Mouse (Mus musculus): ENCODE measurements around the gene Hspa1b. TPM values are rescaled to one million over a fixed set of nuclear protein-coding genes. Genes with fewer than 3 reads are reported as not detected.

The Hspa1b gene
- polyA plus RNA-seq, 1 experiment from 2014 or later: 2.6 TPM

- Histone ChIP-seq H3K27me3 (ENCODE audit: insufficient read depth, low read length) (no peaks in the 10 kb centered on the region), H3K4me2 (ENCODE audit: low read length) (peak overlapping the region; percentile 36), H3K9ac (ENCODE audit: low read depth, low read length) (0 out of 2 replicates have a peak overlapping the region, but pooled peaks have one; percentile 28), H3K4me3 (replicated peaks; ENCODE audit: low read depth, low read length) (0 out of 2 replicates have a peak overlapping the region, but pooled peaks have one; percentile 4), H3K4me1 (replicated peaks; ENCODE audit: insufficient read depth, low read length) (peaks cover 15% of the 10 kb centered on the region; the same call in 1 of the 2 replicates), H3K36me3 (ENCODE audit: insufficient read depth, low read length) (peaks cover 4% of the 10 kb centered on the region; the same call in 1 of the 2 replicates), H3K9me3 (replicated peaks; ENCODE audit: low read length) (no peaks in the 10 kb centered on the region), H3K27ac (no peak overlapping the region)
- WGBS: 46% methylated on average over 24 of the region's 24 CpGs
- TF ChIP-seq CTCF (IDR thresholded peaks at IDR 0.05; ENCODE audit: low read depth): no peak
- DNase-seq (ENCODE audit: low spot score) (peak; percentile 63), ATAC-seq (replicated peaks; ENCODE audit: low FRiP score, low read depth) (no peak)
These were observed 25.0 kb downstream of the Hspa1b start for GRCm38 (mm10) chr17:34934031-34934430.

DNA sequence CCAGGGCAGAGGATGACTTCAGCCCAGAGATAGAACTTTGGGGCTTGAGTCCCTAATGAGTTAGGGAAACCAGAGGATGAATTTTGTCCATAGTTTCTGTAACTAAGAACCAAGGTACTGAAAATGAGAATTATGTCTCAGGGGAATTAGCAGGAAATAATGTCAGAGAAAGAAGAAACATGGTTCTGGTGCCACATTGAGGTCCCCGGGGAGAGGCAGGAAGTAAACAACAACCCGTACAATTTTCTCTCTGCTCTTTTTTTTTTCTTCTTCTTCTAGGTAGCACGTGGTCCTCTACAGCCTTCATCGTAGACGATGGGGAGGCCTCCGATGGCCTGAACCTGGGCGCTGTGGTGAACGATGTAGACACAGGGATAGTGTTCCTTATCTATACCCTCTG is 26.8 kb downstream of the Hspa1b start:
- peaks cover 15% of the 10 kb centered on the region; the same call in 1 of the 2 replicates for H3K4me1 ChIP-seq (replicated peaks; ENCODE audit: insufficient read depth, low read length)
- no peaks in the 10 kb centered on the region for H3K9me3 ChIP-seq (replicated peaks; ENCODE audit: low read length)
- WGBS: 83% methylated on average over 8 of the region's 8 CpGs
- peaks cover 4% of the 10 kb centered on the region; the same call in 1 of the 2 replicates for H3K36me3 ChIP-seq (ENCODE audit: insufficient read depth, low read length)
- peak overlapping the region; percentile 64; the same call in 1 of the 2 replicates for H3K4me3 ChIP-seq (replicated peaks; ENCODE audit: low read depth, low read length)
- DNase-seq (ENCODE audit: low spot score) (no peak), ATAC-seq (replicated peaks; ENCODE audit: low FRiP score, low read depth) (no peak)
- H3K9ac ChIP-seq (ENCODE audit: low read depth, low read length): peak overlapping the region; percentile 73
- peak overlapping the region; percentile 97 for H3K4me2 ChIP-seq (ENCODE audit: low read length)
- H3K27ac ChIP-seq: no peak overlapping the region
- H3K27me3 ChIP-seq (ENCODE audit: insufficient read depth, low read length): no peaks in the 10 kb centered on the region
- no peak for TF ChIP-seq CTCF (IDR thresholded peaks at IDR 0.05; ENCODE audit: low read depth)

DNA sequence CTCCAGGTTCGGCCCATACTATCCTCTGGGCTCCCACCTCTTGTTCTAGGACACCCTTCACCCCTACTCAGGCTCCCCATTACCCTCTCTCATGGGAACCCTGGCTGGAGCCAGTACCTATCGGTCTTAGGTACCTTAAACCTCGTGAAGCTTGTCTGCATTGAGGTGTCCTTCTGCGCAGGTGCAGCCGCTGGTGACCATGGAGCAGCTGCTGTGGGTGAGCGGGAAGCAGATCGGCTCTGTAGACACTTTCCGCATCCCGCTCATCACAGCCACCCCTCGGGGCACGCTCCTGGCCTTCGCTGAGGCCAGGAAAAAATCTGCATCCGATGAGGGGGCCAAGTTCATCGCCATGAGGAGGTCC is 27.3 kb downstream of the Hspa1b start:
- peak overlapping the region; percentile 97 for H3K4me2 ChIP-seq (ENCODE audit: low read length)
- TF ChIP-seq CTCF (IDR thresholded peaks at IDR 0.05; ENCODE audit: low read depth): no peak
- peak overlapping the region; percentile 63 for H3K27ac ChIP-seq
- peak overlapping the region; percentile 73 for H3K9ac ChIP-seq (ENCODE audit: low read depth, low read length)
- H3K4me3 ChIP-seq (replicated peaks; ENCODE audit: low read depth, low read length): peak overlapping the region; percentile 64
- H3K27me3 ChIP-seq (ENCODE audit: insufficient read depth, low read length): no peaks in the 10 kb centered on the region
- peaks cover 4% of the 10 kb centered on the region; the same call in 1 of the 2 replicates for H3K36me3 ChIP-seq (ENCODE audit: insufficient read depth, low read length)
- no peaks in the 10 kb centered on the region for H3K9me3 ChIP-seq (replicated peaks; ENCODE audit: low read length)
- DNase-seq (ENCODE audit: low spot score): no peak
- 14% methylated on average over 14 of the region's 14 CpGs for WGBS
- peak; percentile 5; the same call in 1 of the 2 replicates for ATAC-seq (replicated peaks; ENCODE audit: low FRiP score, low read depth)
- peaks cover 15% of the 10 kb centered on the region; the same call in 1 of the 2 replicates for H3K4me1 ChIP-seq (replicated peaks; ENCODE audit: insufficient read depth, low read length)

GRCm38 (mm10) chr17:34931061-34931734 is 27.8 kb downstream of the Hspa1b start, which contains the start of gene Neu1:
Gene Neu1, plus strand, starts transcription at chr17:34931253.
- WGBS: under 1% methylated on average over 38 of the region's 38 CpGs
- Histone ChIP-seq H3K36me3 (ENCODE audit: insufficient read depth, low read length) (peaks cover 4% of the 10 kb centered on the region; the same call in 1 of the 2 replicates), H3K4me3 (replicated peaks; ENCODE audit: low read depth, low read length) (peak within 1 kb of the TSS; percentile 64)

DNA sequence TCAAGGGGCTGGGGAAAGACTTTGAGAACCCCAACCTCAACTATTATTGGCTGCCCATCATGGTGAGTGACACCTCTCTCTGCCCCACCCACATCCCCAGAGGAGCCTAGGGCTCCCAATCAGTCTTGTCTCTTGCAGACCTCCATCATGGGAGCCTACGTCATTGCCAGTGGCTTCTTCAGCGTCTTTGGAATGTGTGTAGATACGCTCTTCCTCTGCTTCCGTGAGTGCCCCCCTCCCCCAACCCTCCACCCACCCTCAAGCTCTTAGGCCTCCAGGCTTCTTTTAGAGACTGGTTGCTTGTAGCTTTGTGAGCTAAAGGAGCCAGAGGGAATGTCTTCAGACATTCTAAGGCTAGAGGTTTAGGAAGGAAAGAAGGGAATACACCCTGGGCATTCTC is 30.2 kb downstream of the Hspa1b start:
- WGBS: 65% methylated on average over 4 of the region's 4 CpGs
- no peak overlapping the region for H3K9ac ChIP-seq (ENCODE audit: low read depth, low read length)
- H3K27me3 ChIP-seq (ENCODE audit: insufficient read depth, low read length): no peaks in the 10 kb centered on the region
- H3K4me3 ChIP-seq (replicated peaks; ENCODE audit: low read depth, low read length): no peak overlapping the region
- H3K36me3 ChIP-seq (ENCODE audit: insufficient read depth, low read length): no peaks in the 10 kb centered on the region; the same call in 1 of the 2 replicates
- ATAC-seq (replicated peaks; ENCODE audit: low FRiP score, low read depth) (no peak), DNase-seq (ENCODE audit: low spot score) (no peak)
- no peak for TF ChIP-seq CTCF (IDR thresholded peaks at IDR 0.05; ENCODE audit: low read depth)
- no peak overlapping the region for H3K27ac ChIP-seq
- H3K4me2 ChIP-seq (ENCODE audit: low read length): no peak overlapping the region
- H3K9me3 ChIP-seq (replicated peaks; ENCODE audit: low read length): no peaks in the 10 kb centered on the region
- H3K4me1 ChIP-seq (replicated peaks; ENCODE audit: insufficient read depth, low read length): peaks cover 10% of the 10 kb centered on the region; the same call in 1 of the 2 replicates

More at GRCm38 (mm10) chr17:34931061-34931734, 27.8 kb downstream of the Hspa1b start, which contains the start of gene Neu1:
- H3K4me2 ChIP-seq (ENCODE audit: low read length): peak within 1 kb of the TSS; percentile 97
- TF ChIP-seq CTCF (IDR thresholded peaks at IDR 0.05; ENCODE audit: low read depth): peak; percentile 87
- no peaks in the 10 kb centered on the region for H3K9me3 ChIP-seq (replicated peaks; ENCODE audit: low read length)
- no peaks in the 10 kb centered on the region for H3K27me3 ChIP-seq (ENCODE audit: insufficient read depth, low read length)
- peak; percentile 100 for DNase-seq (ENCODE audit: low spot score)
- H3K9ac ChIP-seq (ENCODE audit: low read depth, low read length): peak within 1 kb of the TSS; percentile 73
- peak; percentile 96 for ATAC-seq (replicated peaks; ENCODE audit: low FRiP score, low read depth)
- H3K27ac ChIP-seq: peak within 1 kb of the TSS; percentile 63
- H3K4me1 ChIP-seq (replicated peaks; ENCODE audit: insufficient read depth, low read length): peaks cover 15% of the 10 kb centered on the region; the same call in 1 of the 2 replicates

DNA sequence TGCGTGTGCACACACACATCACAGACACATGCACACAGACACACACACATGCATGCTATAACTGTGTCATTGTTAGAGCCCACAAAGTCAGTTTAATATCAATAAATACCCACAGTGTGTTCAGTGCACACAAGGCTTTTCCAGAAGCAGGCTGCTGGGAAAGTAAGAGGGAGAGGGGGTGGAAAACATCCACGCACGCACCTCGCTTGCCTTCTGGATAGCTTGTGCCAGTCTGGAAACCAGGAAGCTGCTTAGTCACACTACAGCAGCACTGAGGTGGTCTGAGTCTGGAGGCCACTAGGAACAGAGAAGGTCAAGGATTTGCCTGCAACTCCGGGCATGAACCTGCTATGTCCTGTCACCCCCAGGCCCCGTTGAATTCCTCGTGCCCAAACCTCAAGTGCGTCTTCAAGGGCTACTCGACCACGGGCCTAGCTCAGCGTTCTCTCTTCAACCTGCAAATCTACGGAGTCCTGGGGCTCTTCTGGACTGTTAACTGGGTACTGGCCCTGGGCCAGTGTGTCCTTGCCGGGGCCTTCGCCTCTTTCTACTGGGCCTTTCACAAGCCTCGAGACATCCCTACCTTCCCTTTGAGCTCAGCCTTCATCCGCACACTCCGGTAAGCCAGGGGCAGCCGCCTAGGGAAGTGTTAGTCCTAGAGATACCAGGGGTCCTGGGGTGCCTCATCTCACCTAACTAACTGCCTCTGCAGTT is 31.6 kb downstream of the Hspa1b start:
- Histone ChIP-seq H3K4me3 (replicated peaks; ENCODE audit: low read depth, low read length) (no peak overlapping the region), H3K27ac (no peak overlapping the region), H3K9ac (ENCODE audit: low read depth, low read length) (no peak overlapping the region), H3K4me2 (ENCODE audit: low read length) (no peak overlapping the region), H3K27me3 (ENCODE audit: insufficient read depth, low read length) (no peaks in the 10 kb centered on the region), H3K36me3 (ENCODE audit: insufficient read depth, low read length) (no peaks in the 10 kb centered on the region), H3K9me3 (replicated peaks; ENCODE audit: low read length) (no peaks in the 10 kb centered on the region), H3K4me1 (replicated peaks; ENCODE audit: insufficient read depth, low read length) (peaks cover 8% of the 10 kb centered on the region; the same call in 1 of the 2 replicates)
- TF ChIP-seq CTCF (IDR thresholded peaks at IDR 0.05; ENCODE audit: low read depth): no peak
- DNase-seq (ENCODE audit: low spot score) (no peak), ATAC-seq (replicated peaks; ENCODE audit: low FRiP score, low read depth) (no peak)
- WGBS: 83% methylated on average over 18 of the region's 18 CpGs
